Mouse (Mus musculus) retina, postnatal 1 day (tissue): ENCODE data around the gene Ppbp.
"Not testable (repeated sequence)": the region's sequence is repeated elsewhere in the genome, so short reads cannot be mapped to it uniquely, and the experiment has no call there.

Experiments used
- DNase-seq: peaks from one replicate; pipeline ENCODE4 v3.0.0-alpha.2; 2012

The Ppbp gene

GRCm38 (mm10) chr5:90789306-90790073, 21.2 kb downstream of the Ppbp start:
- DNase-seq: no peak

GRCm38 (mm10) chr5:90790074-90790502, 21.8 kb downstream of the Ppbp start:
- no peak for DNase-seq

- DNase-seq: no peak
Measured at GRCm38 (mm10) chr5:90794195-90794625, 25.9 kb downstream of the Ppbp start, which contains the start of gene Cxcl15. Cxcl15 (plus strand) TSS chr5:90794534.

GRCm38 (mm10) chr5:90795392-90795791, 27.1 kb downstream of the Ppbp start:
- not testable (repeated sequence) for DNase-seq

- DNase-seq: no peak
Measured at GRCm38 (mm10) chr5:90804574-90804973, 36.3 kb downstream of the Ppbp start.

- DNase-seq: no peak
Measured at GRCm38 (mm10) chr5:90806050-90806449, 37.7 kb downstream of the Ppbp start.

GRCm38 (mm10) chr5:90807176-90807950, 39.0 kb downstream of the Ppbp start:
- DNase-seq: no peak
